Mouse (Mus musculus): ENCODE data around the gene Cd4.

DNA sequence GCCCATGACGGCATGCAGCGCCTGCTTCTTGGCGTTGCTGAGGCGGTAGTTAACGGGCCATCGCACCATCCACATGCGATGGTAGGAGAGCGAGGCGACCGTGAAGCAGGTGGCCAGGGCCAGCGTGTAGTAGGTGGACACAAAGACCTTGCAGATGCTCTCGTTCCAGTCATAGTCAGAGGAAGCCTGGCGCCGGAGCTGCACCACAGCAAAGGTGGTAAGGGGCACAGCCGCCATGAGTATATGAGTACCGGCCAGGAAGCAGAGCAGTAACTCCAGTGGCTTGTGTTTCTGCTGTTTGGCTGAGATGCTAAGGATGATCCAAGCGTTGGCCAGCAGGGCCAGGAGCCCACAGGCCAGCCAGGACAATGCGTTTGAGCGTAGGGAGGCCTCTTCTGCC, 26.8 kb downstream of the Cd4 start:
- TF ChIP-seq CTCF (IDR thresholded peaks at IDR 0.05; ENCODE audit: control insufficient read depth, insufficient read depth, insufficient read length): no peak
- TF ChIP-seq FOSL1 (IDR thresholded peaks at IDR 0.05; ENCODE audit: insufficient read depth, low read length, poor library complexity, severe bottlenecking): no peak
